Mouse (Mus musculus) kidney, adult 2 months (tissue): ENCODE measurements around the gene Cp. TPM values are rescaled to one million over a fixed set of nuclear protein-coding genes. Genes with fewer than 3 reads are reported as not detected.

Source experiments
- DNase-seq: peaks from one replicate; pipeline ENCODE4 v3.0.0; 2021
- H3K27ac ChIP-seq: fragments of 200-500 bp; 2 replicates; pipeline ENCODE4 v1.5.1; 2012; ENCODE audit warnings: low read depth, low read length, control low read depth, inconsistent platforms; ENCODE audit not compliant: insufficient read depth
- H3K27me3 ChIP-seq: fragments of 200-500 bp; replicated peaks from 2 replicates; pipeline ENCODE4 v1.6.1; 2012; ENCODE audit warnings: mild to moderate bottlenecking, moderate library complexity, low read length, inconsistent platforms; ENCODE audit not compliant: control insufficient read depth, insufficient read depth
- H3K36me3 ChIP-seq: fragments of 200-500 bp; 2 replicates; pipeline ENCODE4 v1.6.1; 2012; ENCODE audit warnings: mild to moderate bottlenecking, moderate library complexity, low read length, inconsistent platforms; ENCODE audit not compliant: control insufficient read depth, insufficient read depth
- H3K4me1 ChIP-seq: fragments of 200-500 bp; 2 replicates; pipeline ENCODE4 v1.6.1; 2011; ENCODE audit warnings: low read length; ENCODE audit not compliant: control insufficient read depth, insufficient read depth
- H3K4me3 ChIP-seq: fragments of 200-500 bp; 2 replicates; pipeline ENCODE4 v1.5.1; 2011; ENCODE audit warnings: mild to moderate bottlenecking, low read depth, low read length, control low read depth; ENCODE audit not compliant: insufficient read depth
- CTCF ChIP-seq: fragments of 200-500 bp; conservative IDR thresholded peaks from 2 replicates; pipeline ENCODE4 v1.5.1; 2011; ENCODE audit warnings: low read depth, mild to moderate bottlenecking, control low read depth, low read length, moderate library complexity, mixed read lengths; ENCODE audit not compliant: insufficient read depth, insufficient read length
- POLR2A ChIP-seq: fragments of 200-500 bp; IDR thresholded peaks from one replicate; pipeline ENCODE4 v1.6.1; 2011; ENCODE audit warnings: low read depth, low read length, control low read depth
- WGBS: fragments of 180-500 bp; shearing (Covaris S2); methylation state at CpG from one replicate; pipeline ENCODE4 v1.1.7; 2018; 5-methylcytosine and 5-hydroxymethylcytosine counted together
- polyA plus RNA-seq: library from polyadenylated mRNA; depleted of rRNA; stranded (reverse); fragments of >200 nt; gene quantifications from 2 replicates; pipeline ENCODE4 v1.2.3, GENCODE M21; 2012

Gene Cp
- polyA plus RNA-seq, 1 experiment = 17.7 TPM

DNA sequence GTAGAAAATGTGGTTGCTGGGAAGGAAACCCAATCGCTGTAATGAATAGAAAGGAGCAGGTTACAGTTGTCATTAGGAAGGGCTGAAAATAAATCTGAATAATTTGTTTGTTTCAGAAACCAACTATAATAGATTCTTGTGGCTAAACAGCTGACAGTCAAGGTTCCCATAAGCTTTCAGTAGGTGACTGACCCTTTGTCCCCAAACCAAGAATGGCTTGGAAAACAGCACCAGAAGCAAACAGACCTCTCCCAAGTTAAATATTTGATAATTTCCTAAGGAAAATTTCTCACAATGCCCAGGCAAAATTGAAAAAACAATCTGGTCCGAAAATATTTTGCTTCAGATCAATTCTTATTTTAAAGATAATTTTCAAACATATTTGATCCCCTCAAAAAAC lies 4.5 kb downstream of the Cp start:
- Histone ChIP-seq H3K4me3 (no peak overlapping the region), H3K27ac (peak overlapping the region; percentile 23; the same call in 1 of the 2 replicates), H3K36me3 (no peaks in the 10 kb centered on the region), H3K4me1 (peaks cover 7% of the 10 kb centered on the region; the same call in 1 of the 2 replicates), H3K27me3 (no peaks in the 10 kb centered on the region)
- TF ChIP-seq CTCF (no peak), POLR2A (no peak)
- WGBS = 80% methylated on average over 2 of the region's 2 CpGs
- DNase-seq = no peak

GRCm38 (mm10) chr3:19962769-19963513 lies 6.1 kb downstream of the Cp start:
- H3K4me3 ChIP-seq = no peak overlapping the region
- peaks cover 7% of the 10 kb centered on the region; the same call in 1 of the 2 replicates for H3K4me1 ChIP-seq
- no peaks in the 10 kb centered on the region for H3K27me3 ChIP-seq
- no peaks in the 10 kb centered on the region for H3K36me3 ChIP-seq
- peak; percentile 59 for DNase-seq
- WGBS = 38% methylated on average over 3 of the region's 3 CpGs
- peak overlapping the region; percentile 45; the same call in 1 of the 2 replicates for H3K27ac ChIP-seq
- TF ChIP-seq CTCF = no peak
- no peak for TF ChIP-seq POLR2A

GRCm38 (mm10) chr3:19964625-19965188 lies 7.9 kb downstream of the Cp start:
- DNase-seq = no peak
- Histone ChIP-seq H3K36me3 (no peaks in the 10 kb centered on the region), H3K27ac (no peak overlapping the region), H3K4me3 (no peak overlapping the region), H3K4me1 (peaks cover 7% of the 10 kb centered on the region; the same call in 1 of the 2 replicates), H3K27me3 (no peaks in the 10 kb centered on the region)
- TF ChIP-seq CTCF (no peak), POLR2A (no peak)
- WGBS = 79% methylated on average over 2 of the region's 2 CpGs

- Histone ChIP-seq H3K36me3 (no peaks in the 10 kb centered on the region), H3K27me3 (no peaks in the 10 kb centered on the region), H3K27ac (no peak overlapping the region), H3K4me1 (peaks cover 7% of the 10 kb centered on the region; the same call in 1 of the 2 replicates), H3K4me3 (no peak overlapping the region)
- TF ChIP-seq CTCF (no peak), POLR2A (no peak)
- 90% methylated on average over 5 of the region's 5 CpGs for WGBS
- DNase-seq = no peak
These were observed 8.4 kb downstream of the Cp start for GRCm38 (mm10) chr3:19965239-19965638.

GRCm38 (mm10) chr3:19966072-19966471 lies 9.2 kb downstream of the Cp start:
- Histone ChIP-seq H3K4me1 (peaks cover 7% of the 10 kb centered on the region; the same call in 1 of the 2 replicates), H3K4me3 (no peak overlapping the region), H3K27me3 (no peaks in the 10 kb centered on the region), H3K27ac (no peak overlapping the region), H3K36me3 (no peaks in the 10 kb centered on the region)
- no peak for DNase-seq
- TF ChIP-seq POLR2A (no peak), CTCF (no peak)
- WGBS = 88% methylated on average over 4 of the region's 4 CpGs

DNA sequence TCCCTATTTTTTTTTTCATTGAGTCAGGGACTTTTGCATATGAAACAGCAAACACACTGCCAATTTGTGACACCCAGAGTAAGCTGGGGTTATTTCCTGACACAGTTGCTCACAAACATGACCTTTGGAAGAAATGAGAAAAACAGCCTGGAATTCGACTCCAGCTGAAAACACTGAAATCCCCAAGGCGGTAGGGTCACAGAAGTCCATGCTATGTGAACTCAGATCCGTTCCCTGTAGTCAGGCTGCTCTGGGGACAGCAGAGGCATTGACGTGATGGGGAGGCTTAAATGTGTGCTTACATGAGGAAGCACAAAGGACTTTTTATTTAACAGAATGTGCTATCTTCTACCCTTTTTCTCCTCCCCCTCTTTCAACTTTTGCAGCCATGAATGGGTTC lies 21.6 kb downstream of the Cp start:
- Histone ChIP-seq H3K27me3 (no peaks in the 10 kb centered on the region), H3K4me1 (peaks cover 9% of the 10 kb centered on the region)
- 20% methylated on average over 4 of the region's 4 CpGs for WGBS

DNA sequence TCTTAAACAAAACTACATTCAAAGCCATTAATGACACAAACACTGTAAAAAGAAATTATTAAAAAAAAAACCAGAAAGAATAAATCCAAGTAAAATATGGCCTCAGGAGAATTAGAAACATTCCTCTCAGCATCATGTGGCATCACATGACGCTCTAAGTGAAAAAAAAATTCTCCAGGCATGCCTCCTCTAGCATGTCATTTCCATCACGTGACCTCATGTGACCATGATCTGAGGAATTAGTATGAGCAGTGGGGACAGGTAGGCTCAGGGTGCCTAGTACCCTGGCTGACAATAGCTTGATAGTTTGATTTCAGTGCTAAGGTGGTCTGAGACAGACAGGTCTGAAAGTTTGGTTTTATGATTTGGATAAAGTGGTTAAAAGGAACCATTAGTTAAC lies 24.3 kb downstream of the Cp start:
- 80% methylated on average over 2 of the region's 2 CpGs for WGBS
- DNase-seq = no peak
- H3K27me3 ChIP-seq = no peaks in the 10 kb centered on the region
- TF ChIP-seq CTCF (no peak), POLR2A (no peak)
- H3K27ac ChIP-seq = no peak overlapping the region
- H3K4me3 ChIP-seq = no peak overlapping the region
- H3K36me3 ChIP-seq = no peaks in the 10 kb centered on the region
- H3K4me1 ChIP-seq = peaks cover 9% of the 10 kb centered on the region

More for the DNA sequence above, 21.6 kb downstream of the Cp start:
- Histone ChIP-seq H3K36me3 (no peaks in the 10 kb centered on the region), H3K4me3 (no peak overlapping the region), H3K27ac (peak overlapping the region; percentile 88)
- peak; percentile 92 for DNase-seq
- TF ChIP-seq POLR2A (no peak), CTCF (no peak)
